Mouse (Mus musculus) mature B cell (primary cell): ENCODE measurements around the gene Dusp18.

Source experiments
- in situ Hi-C: fragments of 300-500 bp; cut with MboI; formaldehyde crosslinking; loops from 2 replicates; pipeline ENCODE4 v1.14.3; 2019

Dusp18 gene

DNA sequence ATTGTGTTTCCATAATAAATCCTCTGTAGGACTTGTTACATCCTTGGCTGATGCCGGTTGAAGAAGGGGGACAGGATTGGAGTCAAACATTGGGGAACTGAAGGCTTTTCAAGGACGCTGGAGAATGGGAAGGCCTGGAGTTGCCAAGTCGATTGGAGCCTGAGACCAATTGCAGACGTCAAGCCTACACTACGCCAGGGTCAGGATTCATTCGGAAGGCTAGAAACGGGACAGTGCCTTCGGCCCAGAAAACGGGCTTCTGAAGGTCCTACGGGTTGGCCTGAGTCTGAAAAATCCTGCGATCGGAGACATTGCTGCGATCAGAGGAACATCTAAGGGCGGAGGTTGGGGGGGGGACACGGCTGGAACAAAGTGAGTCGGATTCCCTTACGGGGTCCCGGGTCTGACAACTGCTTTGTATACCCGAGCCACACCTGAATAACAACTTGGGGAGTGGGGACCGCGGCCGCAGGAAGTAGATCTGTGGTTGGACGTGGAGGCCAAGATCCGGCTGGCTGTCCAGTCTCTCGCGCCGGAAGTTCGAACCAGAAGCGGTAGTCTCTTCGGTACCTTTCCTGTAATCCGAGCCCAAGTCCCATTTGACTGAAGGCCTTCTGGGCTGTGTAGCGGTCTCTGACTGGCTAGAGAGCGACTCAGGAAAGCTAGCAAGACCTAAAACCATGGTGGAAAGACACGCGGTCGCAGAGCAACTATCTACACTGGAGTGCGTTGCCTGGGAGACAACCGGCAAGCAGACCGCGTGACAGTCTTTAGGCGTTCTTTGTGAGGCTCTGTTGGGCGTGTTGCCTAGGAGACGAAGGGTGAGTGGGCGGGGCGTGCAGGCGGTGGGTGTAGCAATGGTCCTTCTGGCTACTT is at the start of gene Dusp18, which contains the start of gene 4921536K21Rik:
Gene Dusp18, plus strand, starts transcription at position 835 of the 876 bp plus-strand sequence.
Gene 4921536K21Rik, minus strand, starts transcription at position 693 of the 876 bp plus-strand sequence.
- in situ Hi-C loops, result no loop called here

DNA sequence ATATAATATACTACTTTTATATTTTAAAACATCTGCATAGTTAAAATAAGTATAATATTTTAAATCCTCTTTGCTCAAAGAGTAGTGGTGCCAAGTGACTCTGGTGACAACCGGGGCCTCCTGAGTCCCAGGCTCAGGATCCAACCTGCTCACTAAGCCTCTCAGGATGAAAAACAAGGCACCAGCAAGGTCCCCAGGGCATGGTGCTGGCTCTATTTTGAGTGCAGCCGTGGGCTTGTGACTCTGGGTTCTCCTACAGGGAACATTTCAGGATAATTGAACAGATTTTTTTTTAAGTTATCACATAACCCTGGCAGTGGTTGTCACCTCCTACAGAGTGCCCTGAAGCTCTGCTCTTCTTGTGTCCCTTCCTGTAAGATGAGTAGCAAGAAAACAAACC is 48.7 kb upstream of the Dusp18 start:
- in situ Hi-C loops, result no loop called here

DNA sequence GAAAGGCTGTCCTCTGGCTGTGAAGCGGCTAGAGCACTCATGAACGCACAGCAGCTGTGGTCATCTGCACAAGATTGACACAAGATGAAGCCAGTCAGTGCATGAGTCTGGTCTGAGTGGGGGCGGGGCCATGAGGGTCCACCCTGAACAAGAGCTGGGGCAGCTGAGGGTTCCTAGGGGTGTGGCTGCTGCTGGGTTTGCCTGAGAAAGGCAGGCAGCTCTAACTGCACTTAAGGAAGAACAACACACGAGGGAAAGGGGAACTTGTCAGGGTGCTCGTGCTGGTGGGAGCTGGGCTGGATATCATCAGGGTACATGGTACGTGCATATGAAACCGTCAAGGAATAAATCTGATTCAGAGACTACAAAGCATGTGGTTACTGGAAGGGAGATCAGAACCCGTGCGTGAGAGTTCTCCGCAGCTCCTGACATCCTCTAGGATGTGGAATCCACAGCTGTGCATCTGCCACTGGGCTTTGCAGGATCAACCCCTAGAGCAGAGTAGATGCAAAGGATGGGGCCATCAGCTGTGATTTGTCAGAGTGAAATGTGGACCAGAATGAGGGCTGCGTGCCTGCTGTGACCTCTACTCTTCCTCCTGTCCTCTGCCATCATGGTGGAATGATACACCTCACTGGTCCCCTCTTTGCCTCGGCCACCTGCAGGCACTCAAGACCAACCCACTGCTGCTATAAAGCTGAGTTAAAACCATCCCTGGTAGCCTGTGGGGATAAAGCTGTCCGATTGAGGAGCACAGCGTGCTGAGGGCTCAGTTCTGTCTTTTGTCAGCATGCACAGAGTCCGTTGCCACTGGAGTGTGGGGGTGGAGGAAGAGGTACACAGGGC is 45.3 kb upstream of the Dusp18 start:
- in situ Hi-C loops, result no loop called here

DNA sequence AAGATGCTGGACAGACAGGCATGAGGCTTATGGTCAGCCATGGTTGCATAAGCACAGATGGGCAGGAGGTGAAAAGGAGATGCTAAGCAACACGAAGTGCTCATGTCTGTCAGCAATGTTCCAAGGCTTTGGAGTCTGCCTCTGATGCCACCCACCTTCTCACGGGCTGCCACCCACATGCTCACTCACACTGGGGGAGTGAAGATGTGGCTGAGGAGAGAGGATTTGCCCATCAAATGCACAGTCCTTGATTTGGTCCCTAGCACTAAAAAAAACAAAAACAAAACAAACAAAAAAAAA is 44.8 kb upstream of the Dusp18 start:
- in situ Hi-C loops, result no loop called here

DNA sequence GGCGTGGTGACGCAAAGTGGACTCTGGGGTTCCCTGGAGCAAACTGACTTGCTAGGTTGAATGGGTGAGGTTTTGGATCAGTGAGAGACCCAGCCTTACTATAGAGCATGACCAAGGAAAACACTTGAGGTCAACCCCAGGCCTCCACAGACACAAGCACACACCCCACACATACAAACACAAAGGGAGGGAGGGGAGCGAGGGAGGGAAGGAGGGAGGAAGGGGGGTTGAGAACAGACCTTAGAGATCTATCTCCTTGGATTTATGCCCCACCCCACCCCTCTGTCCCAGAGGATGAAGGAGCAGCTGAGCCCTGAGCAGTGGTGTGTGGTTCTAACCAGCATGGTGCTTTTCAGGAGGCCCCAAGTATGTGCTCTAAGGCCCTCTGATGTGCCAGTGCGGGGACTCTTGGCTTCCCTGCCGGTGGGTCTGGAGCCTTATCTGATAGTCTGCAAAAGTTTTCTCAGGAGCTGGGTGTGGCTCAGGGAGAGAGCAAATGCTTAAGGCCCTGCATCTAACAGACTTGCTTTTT is 44.2 kb upstream of the Dusp18 start:
- in situ Hi-C loops, result no loop called here

DNA sequence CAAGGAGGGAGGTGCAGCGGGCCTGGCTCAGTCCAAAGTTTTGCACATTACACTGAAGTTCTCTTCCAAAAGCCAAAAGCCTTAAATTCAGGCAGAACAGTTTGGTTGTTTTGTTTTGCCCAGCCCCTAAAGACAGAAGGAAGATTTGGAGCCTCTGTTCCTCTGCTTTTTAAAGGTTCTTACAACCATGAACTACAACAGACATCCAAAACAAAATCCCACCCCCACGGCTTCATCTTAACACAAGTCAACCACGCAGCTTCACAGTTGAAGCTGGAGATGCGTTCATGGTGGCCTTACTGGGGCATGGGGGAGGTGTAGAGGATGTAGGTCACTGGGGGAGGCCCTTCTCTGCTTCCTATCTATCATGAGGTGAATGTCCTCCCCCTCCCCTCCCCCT is 43.2 kb upstream of the Dusp18 start:
- in situ Hi-C loops, result no loop called here

DNA sequence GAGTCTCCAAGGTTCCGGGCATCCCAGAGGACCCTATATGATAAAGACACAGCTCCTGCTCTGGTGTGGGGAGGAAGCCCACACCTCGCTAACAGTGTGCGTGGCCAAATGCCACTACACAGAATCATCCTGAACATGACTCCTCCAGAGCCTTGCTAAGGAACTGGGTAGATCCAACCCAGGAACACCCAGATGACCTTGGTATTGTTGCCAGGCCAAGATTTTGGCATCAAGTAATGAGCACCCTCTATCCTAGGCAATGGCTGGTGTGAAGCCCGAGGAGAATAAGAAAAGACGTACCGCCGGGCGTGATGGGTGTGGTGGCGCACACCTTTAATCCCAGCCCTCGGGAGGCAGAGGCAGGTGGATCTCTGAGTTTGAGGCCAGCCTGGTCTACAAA is 42.0 kb upstream of the Dusp18 start:
- in situ Hi-C loops, result no loop called here

DNA sequence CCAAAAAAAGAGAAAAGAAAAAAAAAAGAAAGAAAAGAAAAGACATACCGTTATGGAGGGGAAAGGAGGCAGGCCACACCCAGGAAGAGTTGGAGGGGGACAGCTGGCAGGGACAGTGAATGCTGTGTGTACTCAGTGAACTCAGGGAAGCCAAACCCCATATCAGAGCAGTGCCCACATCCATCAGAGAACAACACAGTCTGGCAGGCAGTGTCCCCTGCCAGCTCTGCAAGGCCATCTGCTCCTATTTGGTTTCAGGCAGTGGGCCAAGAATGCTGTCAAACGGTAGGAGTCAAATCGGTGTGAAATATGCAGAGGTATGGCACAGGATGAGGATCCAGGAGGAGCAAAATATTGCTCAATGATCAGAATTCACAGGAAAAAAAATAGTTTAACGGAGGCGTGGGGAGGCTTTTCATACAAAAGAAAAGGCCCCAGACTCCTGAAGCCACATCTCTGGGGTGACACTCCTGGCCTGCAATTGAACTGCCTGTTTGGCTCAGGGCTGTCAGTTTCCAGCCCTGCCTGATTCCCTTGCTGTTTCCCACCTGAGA is 41.5 kb upstream of the Dusp18 start:
- in situ Hi-C loops, result no loop called here

DNA sequence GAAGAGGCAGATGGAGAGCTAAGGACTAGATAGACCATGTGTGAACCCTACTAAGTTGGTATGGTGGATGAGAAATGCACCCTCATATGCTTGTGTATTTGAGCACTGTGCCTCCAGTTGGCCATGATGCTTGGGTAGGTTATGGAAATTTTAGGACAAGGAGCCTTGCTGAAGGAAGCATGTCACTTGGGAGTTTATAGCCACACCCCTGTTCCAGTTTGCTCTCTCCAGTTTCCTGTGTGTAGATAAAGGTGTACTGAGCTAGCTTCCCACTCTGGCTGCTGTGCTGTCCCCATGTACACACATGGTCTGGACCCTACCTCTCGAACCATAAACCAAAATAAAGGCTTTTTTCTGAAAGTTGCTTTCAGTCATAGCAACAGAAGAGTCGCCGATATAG is 40.9 kb upstream of the Dusp18 start:
- in situ Hi-C loops, result no loop called here

DNA sequence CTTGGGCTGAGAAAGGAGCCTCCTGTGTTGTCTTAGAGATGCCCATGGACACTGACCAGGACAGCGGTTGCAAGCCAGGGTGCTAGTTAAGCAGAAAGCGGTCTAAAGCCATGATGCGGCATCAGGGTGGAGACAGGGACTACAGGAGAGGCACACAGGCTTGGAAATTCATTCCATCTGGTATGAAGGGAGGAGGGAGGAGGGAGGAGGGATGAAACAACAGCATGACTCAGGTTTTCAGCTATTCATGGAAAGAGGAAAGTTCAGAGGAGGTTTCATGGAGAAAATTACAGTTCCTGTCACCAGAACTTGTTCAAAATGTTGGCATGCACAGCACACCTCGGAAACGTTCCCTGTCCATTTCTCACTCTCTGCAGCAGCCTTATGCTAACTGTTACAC is 39.2 kb upstream of the Dusp18 start:
- in situ Hi-C loops, result no loop called here

DNA sequence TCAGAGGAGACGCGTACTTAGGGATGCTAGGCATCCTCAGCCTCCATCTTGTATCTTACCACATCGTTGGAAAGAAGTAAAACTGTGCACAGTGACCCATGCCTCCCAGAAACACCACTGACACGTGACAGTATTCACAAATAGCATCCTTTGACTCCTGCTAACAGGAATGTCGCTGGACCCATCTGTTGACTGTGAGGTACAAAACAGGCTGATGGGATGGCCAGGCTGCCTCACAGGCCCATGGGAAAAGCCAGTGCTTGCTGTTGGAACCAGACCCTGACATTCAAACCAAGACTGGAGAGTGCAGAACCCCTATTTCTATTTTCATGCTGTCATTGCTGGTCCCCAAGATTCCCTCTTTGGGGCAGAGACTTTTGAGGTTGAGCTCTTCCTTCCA is 37.1 kb upstream of the Dusp18 start:
- in situ Hi-C loops, result no loop called here

DNA sequence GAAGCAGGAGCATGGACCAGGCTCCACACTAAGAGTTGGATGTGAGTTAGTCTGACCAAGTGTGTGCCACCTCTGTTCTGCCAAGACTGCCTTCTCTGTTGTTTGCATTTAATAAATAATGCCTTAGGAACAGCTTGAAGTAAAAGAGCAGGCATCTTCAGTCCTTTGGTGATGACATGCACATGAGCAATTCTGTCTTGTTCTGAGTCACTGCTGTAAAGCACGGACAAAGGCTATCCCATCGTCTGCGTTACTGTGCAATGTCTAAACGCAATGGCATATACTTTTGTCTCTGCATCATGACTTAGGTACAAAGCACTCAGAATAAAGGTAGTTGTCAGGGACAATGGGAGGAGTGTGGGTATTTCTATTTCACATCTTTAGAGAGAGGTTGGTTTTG is 35.3 kb upstream of the Dusp18 start:
- in situ Hi-C loops, result no loop called here

DNA sequence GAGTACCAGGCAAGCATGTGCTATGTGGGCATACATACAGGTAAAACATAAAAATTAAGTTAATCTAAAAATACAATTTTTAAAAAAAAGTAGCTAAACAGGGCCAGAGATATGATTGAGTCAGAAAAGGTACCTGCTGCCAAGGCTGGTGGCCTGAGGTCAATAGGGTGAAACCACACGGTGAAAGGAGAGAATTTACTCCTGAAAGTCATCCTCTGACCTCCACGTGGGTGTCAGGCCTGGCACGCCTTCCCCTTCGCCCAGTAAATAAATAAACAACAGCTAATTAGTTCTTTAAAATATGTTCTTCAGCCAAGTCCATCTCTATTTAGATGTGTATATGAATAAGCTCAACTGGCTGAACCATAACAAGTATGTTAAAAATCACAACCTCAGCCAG is 34.7 kb upstream of the Dusp18 start:
- in situ Hi-C loops, result no loop called here

DNA sequence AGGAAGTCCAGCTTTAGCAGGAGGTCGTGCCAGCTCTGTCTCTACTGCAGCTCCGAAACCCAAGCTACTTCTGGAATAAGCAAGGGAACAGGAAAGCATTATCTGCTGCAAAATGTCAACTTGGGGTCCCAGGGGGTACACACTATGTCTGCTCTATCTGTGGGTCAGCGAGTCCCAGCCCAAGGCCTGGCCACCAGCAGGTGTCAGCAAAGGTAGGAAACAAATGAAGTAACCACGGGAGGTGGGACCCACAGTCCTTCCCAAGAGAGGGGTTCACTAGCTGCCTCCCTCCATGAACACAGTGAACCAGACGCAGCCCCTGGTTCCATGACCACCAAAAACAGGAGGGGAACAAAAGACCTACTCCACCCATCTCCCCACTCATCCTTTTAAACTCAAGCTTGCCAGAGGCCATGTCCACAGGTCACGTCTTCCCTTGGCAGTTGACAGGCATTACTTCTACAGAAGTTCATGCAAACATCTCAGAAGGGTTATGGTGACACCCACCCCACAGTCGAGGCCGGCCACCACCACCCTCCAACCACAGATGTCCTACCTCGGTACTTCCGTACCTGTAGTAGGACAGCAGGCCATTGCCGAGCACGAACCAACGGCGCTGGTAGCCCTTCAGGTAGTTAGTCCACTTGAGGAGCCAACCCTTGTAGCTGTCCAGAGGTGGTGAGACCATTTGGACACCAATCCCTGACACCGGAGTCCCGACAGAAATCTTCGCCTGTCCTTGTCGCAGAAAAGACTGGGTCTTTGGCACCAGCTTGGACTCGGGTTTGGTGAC is 32.2 kb upstream of the Dusp18 start:
- in situ Hi-C loops, result no loop called here

DNA sequence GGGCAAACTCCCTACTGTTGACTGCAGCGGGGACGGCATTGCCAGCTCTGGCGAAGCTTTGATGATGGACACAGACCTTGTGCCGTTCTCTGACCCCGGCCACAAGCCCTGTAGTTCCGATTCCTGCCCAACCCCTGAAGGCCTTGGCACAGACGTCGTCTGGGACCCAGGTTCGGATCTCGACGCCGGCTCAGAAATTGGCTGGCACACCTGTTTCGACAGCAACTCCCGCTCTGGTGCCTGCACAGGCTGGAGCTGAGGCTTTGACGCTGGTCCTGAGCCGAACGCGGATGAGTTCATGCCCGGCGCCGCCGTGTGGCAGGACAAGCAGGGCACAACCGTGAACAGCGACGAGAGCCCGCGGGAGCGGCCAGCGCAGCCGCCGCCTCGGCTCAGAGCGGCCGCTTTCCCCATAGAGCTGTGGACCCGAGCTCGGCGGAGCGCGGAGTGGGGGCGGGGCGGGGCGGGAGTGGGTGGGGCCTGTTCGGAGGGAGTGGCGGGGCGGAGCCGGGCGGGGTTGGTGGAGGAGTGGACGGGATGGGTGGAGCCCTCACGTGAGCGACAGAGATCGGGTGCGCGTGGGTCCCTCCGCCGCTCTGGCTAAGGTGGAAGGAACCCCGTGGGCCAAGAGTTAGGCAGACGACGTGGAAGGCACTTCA is 31.5 kb upstream of the Dusp18 start, which contains the start of gene Osbp2:
Gene Osbp2, minus strand, starts transcription at position 450 of the 659 bp plus-strand sequence.
- in situ Hi-C loops, result no loop called here

DNA sequence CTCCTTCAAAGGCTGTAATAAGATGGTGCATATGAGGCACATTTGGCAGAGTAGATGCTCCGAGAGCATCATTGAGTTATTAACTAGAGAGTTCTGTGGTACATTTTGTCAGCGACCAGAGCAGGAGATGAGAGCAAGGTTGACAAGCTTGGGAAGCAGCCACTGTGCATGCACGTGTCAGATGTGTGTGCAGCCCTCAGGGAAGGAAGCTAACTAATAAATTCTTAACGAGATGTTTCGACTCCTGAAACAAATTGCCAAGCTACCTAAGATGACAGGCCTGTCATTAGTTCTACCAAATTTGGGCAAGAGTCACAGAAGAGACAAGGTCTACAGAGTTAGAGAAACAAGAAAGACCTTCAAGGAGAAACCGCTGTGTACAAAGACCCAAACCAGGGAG is 30.7 kb upstream of the Dusp18 start:
- in situ Hi-C loops, result no loop called here

DNA sequence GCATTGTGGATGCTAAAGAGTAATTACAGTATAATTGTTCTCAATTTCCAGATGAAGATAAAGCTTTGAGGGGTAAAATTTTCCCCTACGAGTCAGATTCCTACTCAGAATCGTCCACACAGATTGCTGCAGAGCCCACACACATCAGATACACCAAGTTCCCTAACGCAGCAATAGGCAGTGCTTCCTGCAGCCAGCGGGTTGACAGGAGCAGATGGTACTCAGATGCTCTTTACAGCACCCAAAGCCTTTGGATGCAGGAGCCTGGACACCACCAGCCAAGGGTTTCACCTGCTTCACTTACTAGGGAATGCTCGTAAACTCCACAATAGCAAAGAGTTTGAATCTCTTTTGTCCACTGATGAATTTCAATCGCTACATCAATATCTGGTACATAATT is 18.6 kb upstream of the Dusp18 start:
- in situ Hi-C loops, result no loop called here

DNA sequence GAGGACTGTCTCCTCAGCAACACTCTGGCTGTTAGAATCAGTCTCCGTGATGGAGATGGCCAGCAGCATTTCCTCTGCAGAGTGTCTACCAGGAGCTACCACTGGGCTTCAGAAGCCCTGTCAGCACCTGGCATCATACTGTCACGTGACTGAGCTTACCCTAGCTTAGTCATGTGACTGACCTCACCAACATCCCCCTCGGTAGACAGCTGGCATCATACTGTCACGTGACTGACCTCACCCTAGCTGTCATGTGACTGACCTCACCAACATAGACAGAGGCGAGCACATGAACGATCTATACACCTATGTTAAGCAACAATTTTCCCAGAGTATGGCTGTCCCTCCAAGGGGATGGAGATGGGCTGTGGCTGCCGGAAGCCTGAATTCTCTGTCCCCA is 16.4 kb upstream of the Dusp18 start:
- in situ Hi-C loops, result no loop called here

DNA sequence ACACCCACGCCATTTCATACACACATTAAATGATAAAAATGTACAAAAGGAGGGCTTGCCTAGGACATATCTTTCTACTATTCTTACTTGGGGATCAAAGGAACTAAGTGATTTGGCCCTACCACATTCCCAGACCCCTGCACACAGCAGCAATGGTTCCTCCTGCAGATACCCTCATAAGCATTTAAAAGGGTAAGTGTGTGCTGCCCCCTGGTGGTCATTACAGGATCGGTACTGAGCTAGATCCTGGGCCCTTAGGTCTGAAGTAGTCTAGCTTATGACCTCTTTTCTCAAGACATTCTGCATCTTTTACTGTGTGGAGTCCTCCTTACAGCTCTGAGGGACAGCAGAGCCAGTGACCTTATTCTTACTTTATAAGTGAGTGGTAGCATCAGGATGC is 15.2 kb upstream of the Dusp18 start:
- in situ Hi-C loops, result no loop called here

DNA sequence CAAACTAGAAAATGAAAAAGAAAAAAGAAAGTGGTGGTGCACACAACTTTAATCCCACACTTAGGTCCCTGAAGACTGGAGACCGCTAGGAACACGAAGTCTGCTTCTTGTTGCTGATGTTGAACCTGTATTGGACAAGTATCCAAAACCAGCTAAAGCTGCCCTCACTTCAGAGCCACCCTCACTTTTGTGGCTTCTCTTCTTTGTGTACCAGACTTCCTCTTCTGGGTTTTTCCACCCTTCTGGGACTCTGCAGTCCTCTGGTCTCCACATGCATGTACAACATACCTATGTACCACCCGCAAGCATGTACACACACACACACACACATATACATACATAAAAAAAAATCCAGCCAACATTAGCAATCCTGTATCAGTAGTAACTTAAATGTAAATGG is 11.3 kb upstream of the Dusp18 start:
- in situ Hi-C loops, result no loop called here

DNA sequence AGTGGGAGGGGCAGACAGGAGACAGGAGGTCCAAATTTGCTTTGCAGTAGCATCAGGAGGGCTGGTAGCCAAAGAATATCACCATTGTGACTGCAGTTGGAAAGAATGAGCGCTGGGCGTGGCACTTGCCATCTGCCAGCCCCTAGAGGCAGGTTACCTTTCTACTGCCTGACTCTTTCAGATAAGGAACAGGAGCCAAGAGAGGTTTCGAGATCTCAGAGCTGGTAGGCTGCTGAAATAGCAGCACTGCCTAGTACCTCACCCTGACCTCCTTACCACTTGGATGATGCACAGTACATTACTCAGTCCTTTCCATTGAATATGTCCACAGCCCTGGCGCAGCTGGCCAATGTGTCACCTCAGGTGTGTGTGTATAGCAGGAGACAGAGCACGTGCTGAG is 7.7 kb upstream of the Dusp18 start:
- in situ Hi-C loops, result no loop called here
